Mouse (Mus musculus): ENCODE measurements around the gene Tmem184b. TPM values are rescaled to one million over a fixed set of nuclear protein-coding genes. Genes with fewer than 3 reads are reported as not detected.

Tmem184b gene
- polyA plus RNA-seq, 1 experiment = 168 TPM

- WGBS = 84% methylated on average over 12 of the region's 12 CpGs
These were observed 34.3 kb upstream of the Tmem184b start for GRCm38 (mm10) chr15:79437541-79438208.

DNA sequence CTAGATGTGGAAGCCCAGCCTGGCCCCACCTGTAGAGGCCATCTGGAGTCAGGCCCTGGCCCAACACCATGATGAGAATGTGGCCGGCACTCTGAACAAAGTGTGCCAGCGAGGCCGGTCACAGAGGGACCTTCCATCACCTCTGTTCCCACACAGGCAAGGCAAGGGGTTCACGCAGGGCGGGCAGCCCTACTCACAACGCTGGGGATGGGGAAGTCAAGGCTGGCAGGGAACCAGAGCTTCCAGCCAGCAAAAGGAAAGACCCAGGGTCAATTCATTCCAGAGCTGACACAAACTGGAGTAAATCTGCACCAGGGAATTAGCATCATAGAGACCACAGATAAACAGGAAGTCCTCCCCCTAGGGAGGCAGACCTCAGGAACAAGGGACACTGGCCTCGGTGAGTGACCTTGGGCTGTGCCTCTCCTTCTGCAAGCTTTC, 33.1 kb upstream of the Tmem184b start:
- WGBS = 73% methylated on average over 7 of the region's 7 CpGs

More at GRCm38 (mm10) chr15:79437541-79438208, 34.3 kb upstream of the Tmem184b start:
- peaks cover 7% of the 10 kb centered on the region for H3K36me3 ChIP-seq (ENCODE audit: control insufficient read depth, insufficient read depth, low read length)
- no peak overlapping the region for H3K4me3 ChIP-seq (ENCODE audit: low read depth, low read length)
- no peaks in the 10 kb centered on the region for H3K27me3 ChIP-seq (ENCODE audit: control insufficient read depth, insufficient read depth, low read length)
- H3K27ac ChIP-seq (ENCODE audit: insufficient read depth, low read depth, low read length) = no peak overlapping the region
- TF ChIP-seq POLR2A (IDR thresholded peaks at IDR 0.05; ENCODE audit: low read depth, low read length) (no peak), CTCF (IDR thresholded peaks at IDR 0.05; ENCODE audit: extremely low read depth, insufficient read length, insufficient replicate concordance, low read depth, low read length) (no peak)
- H3K4me1 ChIP-seq (ENCODE audit: control insufficient read depth, insufficient read depth, insufficient read length, low read length) = peaks cover 21% of the 10 kb centered on the region

GRCm38 (mm10) chr15:79435191-79435671, 31.9 kb upstream of the Tmem184b start:
- WGBS = 63% methylated on average over 7 of the region's 7 CpGs
- 0 out of 2 replicates have a peak overlapping the region, but pooled peaks have one; percentile 4 for H3K27ac ChIP-seq (ENCODE audit: insufficient read depth, low read depth, low read length)
- no peak for TF ChIP-seq POLR2A (IDR thresholded peaks at IDR 0.05; ENCODE audit: low read depth, low read length)
- no peak for TF ChIP-seq CTCF (IDR thresholded peaks at IDR 0.05; ENCODE audit: extremely low read depth, insufficient read length, insufficient replicate concordance, low read depth, low read length)
- no peaks in the 10 kb centered on the region for H3K27me3 ChIP-seq (ENCODE audit: control insufficient read depth, insufficient read depth, low read length)
- peaks cover 19% of the 10 kb centered on the region for H3K4me1 ChIP-seq (ENCODE audit: control insufficient read depth, insufficient read depth, insufficient read length, low read length)
- H3K4me3 ChIP-seq (ENCODE audit: low read depth, low read length) = no peak overlapping the region
- peaks cover 7% of the 10 kb centered on the region for H3K36me3 ChIP-seq (ENCODE audit: control insufficient read depth, insufficient read depth, low read length)

More for the DNA sequence above, 33.1 kb upstream of the Tmem184b start:
- Histone ChIP-seq H3K27me3 (ENCODE audit: control insufficient read depth, insufficient read depth, low read length) (no peaks in the 10 kb centered on the region), H3K4me3 (ENCODE audit: low read depth, low read length) (no peak overlapping the region), H3K36me3 (ENCODE audit: control insufficient read depth, insufficient read depth, low read length) (peaks cover 7% of the 10 kb centered on the region), H3K27ac (ENCODE audit: insufficient read depth, low read depth, low read length) (0 out of 2 replicates have a peak overlapping the region, but pooled peaks have one; percentile 14), H3K4me1 (ENCODE audit: control insufficient read depth, insufficient read depth, insufficient read length, low read length) (peaks cover 21% of the 10 kb centered on the region)
- TF ChIP-seq CTCF (IDR thresholded peaks at IDR 0.05; ENCODE audit: extremely low read depth, insufficient read length, insufficient replicate concordance, low read depth, low read length) = no peak
- no peak for TF ChIP-seq POLR2A (IDR thresholded peaks at IDR 0.05; ENCODE audit: low read depth, low read length)

DNA sequence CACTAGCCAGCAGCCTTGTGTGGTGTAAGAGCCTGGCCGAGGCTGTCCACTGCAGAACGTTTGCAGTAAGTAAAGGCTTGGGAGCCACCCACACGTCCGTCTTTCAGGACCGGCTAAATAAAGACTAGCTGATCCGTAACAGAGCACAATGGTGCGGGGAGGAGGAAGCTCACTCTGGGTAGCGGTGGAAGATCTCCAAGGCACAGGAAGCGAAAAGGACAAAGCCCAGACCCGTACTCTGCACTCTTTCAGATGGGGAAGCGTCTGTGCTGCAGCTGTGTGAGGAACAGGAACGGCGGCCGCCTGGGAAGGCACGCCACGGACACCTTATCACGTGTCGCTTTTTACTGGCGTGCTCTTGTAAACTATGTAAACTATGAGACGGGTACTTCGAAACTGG, 29.5 kb upstream of the Tmem184b start:
- Histone ChIP-seq H3K4me3 (ENCODE audit: low read depth, low read length) (peak overlapping the region; percentile 33), H3K27me3 (ENCODE audit: control insufficient read depth, insufficient read depth, low read length) (no peaks in the 10 kb centered on the region), H3K36me3 (ENCODE audit: control insufficient read depth, insufficient read depth, low read length) (peaks cover 13% of the 10 kb centered on the region), H3K27ac (ENCODE audit: insufficient read depth, low read depth, low read length) (peak overlapping the region; percentile 51; the same call in 1 of the 2 replicates), H3K4me1 (ENCODE audit: control insufficient read depth, insufficient read depth, insufficient read length, low read length) (peaks cover 12% of the 10 kb centered on the region)
- TF ChIP-seq POLR2A (IDR thresholded peaks at IDR 0.05; ENCODE audit: low read depth, low read length) = no peak
- no peak for TF ChIP-seq CTCF (IDR thresholded peaks at IDR 0.05; ENCODE audit: extremely low read depth, insufficient read length, insufficient replicate concordance, low read depth, low read length)
- WGBS = 73% methylated on average over 21 of the region's 21 CpGs

DNA sequence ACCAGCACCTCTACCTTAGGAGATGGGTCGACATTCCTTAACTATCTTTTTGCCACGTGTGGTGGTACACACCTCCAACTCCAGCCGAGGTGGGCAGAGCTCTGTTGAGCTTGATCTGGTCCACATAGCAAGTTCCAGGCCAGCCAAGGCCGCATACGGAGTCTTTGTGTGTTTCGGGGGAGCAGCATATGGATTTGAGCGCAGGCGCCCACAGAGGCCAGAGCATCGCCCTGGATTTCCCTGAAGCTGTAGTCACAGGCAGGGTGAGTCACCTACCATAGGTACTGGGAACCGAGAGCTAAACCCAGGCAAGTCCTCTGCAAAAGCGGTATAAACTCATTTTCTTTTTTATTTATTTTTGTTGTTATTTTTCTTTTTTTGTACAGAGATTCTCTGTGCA, 29.0 kb upstream of the Tmem184b start:
- TF ChIP-seq POLR2A (IDR thresholded peaks at IDR 0.05; ENCODE audit: low read depth, low read length) = no peak
- no peak for TF ChIP-seq CTCF (IDR thresholded peaks at IDR 0.05; ENCODE audit: extremely low read depth, insufficient read length, insufficient replicate concordance, low read depth, low read length)
- H3K4me3 ChIP-seq (ENCODE audit: low read depth, low read length) = peak overlapping the region; percentile 33
- H3K27ac ChIP-seq (ENCODE audit: insufficient read depth, low read depth, low read length) = peak overlapping the region; percentile 16; the same call in 1 of the 2 replicates
- 85% methylated on average over 11 of the region's 11 CpGs for WGBS
- H3K4me1 ChIP-seq (ENCODE audit: control insufficient read depth, insufficient read depth, insufficient read length, low read length) = peaks cover 10% of the 10 kb centered on the region
- H3K27me3 ChIP-seq (ENCODE audit: control insufficient read depth, insufficient read depth, low read length) = no peaks in the 10 kb centered on the region
- peaks cover 13% of the 10 kb centered on the region for H3K36me3 ChIP-seq (ENCODE audit: control insufficient read depth, insufficient read depth, low read length)

- H3K27me3 ChIP-seq (ENCODE audit: control insufficient read depth, insufficient read depth, low read length) = no peaks in the 10 kb centered on the region
- H3K27ac ChIP-seq (ENCODE audit: insufficient read depth, low read depth, low read length) = 0 out of 2 replicates have a peak overlapping the region, but pooled peaks have one; percentile 16
- peaks cover 15% of the 10 kb centered on the region; the same call in 1 of the 2 replicates for H3K36me3 ChIP-seq (ENCODE audit: control insufficient read depth, insufficient read depth, low read length)
- H3K4me1 ChIP-seq (ENCODE audit: control insufficient read depth, insufficient read depth, insufficient read length, low read length) = peaks cover 9% of the 10 kb centered on the region
- H3K4me3 ChIP-seq (ENCODE audit: low read depth, low read length) = peak overlapping the region; percentile 33
- TF ChIP-seq CTCF (IDR thresholded peaks at IDR 0.05; ENCODE audit: extremely low read depth, insufficient read length, insufficient replicate concordance, low read depth, low read length) = no peak
- no peak for TF ChIP-seq POLR2A (IDR thresholded peaks at IDR 0.05; ENCODE audit: low read depth, low read length)
- WGBS = 75% methylated on average over 7 of the region's 7 CpGs
These were observed 28.6 kb upstream of the Tmem184b start for GRCm38 (mm10) chr15:79431925-79432324.

DNA sequence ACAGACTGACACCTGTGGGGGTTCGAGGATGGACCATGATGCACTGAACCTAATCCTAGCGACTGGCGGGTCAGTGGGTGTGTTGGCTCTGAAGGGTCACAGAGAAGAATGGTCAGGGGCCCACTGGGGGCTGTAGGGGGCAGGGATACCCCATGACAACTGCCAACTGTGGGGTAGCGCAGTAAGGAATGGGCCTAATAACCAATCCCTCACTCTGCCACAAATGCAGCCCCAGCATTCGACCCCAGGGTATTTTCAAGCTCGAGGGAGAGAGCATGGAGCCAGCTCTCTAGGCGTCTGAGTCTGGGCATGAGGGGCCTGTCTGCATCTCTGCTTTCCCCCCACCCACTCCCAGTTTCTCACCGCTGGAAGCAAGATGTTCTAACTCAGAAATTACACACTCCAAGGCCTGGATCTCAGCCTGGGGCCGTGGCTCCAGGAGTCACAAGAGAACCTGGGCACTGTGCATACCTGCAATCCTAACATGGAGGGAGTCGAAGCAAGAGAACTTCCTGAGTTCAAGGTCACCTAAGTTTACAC, 27.2 kb upstream of the Tmem184b start:
- Histone ChIP-seq H3K27me3 (ENCODE audit: control insufficient read depth, insufficient read depth, low read length) (no peaks in the 10 kb centered on the region), H3K27ac (ENCODE audit: insufficient read depth, low read depth, low read length) (no peak overlapping the region), H3K36me3 (ENCODE audit: control insufficient read depth, insufficient read depth, low read length) (peaks cover 24% of the 10 kb centered on the region), H3K4me1 (ENCODE audit: control insufficient read depth, insufficient read depth, insufficient read length, low read length) (peaks cover 4% of the 10 kb centered on the region), H3K4me3 (ENCODE audit: low read depth, low read length) (no peak overlapping the region)
- TF ChIP-seq CTCF (IDR thresholded peaks at IDR 0.05; ENCODE audit: extremely low read depth, insufficient read length, insufficient replicate concordance, low read depth, low read length) (no peak), POLR2A (IDR thresholded peaks at IDR 0.05; ENCODE audit: low read depth, low read length) (no peak)
- WGBS = 79% methylated on average over 10 of the region's 10 CpGs

Measured in small intestine, adult 2 months (tissue).